Mouse (Mus musculus) v-Abl transformed pro-B cells (cell line): ENCODE results near the gene Guca1a.

Source experiments
- in situ Hi-C, 2 experiments: fragments of 400-800 bp; cut with MboI; formaldehyde crosslinking; loops; one replicate each; pipeline ENCODE4 v1.15.1; 2025; ENCODE audit not compliant: unreplicated experiment in 2 of 2

Gene Guca1a

GRCm38 (mm10) chr17:47420195-47420594, 19.8 kb upstream of the Guca1a start:
- in situ Hi-C loops: no loop called here

- in situ Hi-C loops: loop anchor here (5.0 kb wide), 1 partner anchor 72 kb away; no protein-coding TSS in a partner anchor
These were observed 9.8 kb upstream of the Guca1a start for GRCm38 (mm10) chr17:47409897-47410861.

GRCm38 (mm10) chr17:47408558-47408898, 8.1 kb upstream of the Guca1a start:
- in situ Hi-C loops: loop anchor here (5.0 kb wide), 1 partner anchor 74 kb away; no protein-coding TSS in a partner anchor

GRCm38 (mm10) chr17:47407717-47408557, 7.6 kb upstream of the Guca1a start:
- in situ Hi-C loops: loop anchor here (5.0 kb wide), 1 partner anchor 74 kb away; no protein-coding TSS in a partner anchor

GRCm38 (mm10) chr17:47399091-47399490, 1.3 kb downstream of the Guca1a start:
- in situ Hi-C loops: loop anchor here (10.0 kb wide), 2 partner anchors 216 to 296 kb away; partner anchors contain the start of genes Bysl (in 1 of the 2), Gm20517 (in 1 of the 2), Gm21981 (in 1 of the 2) and Med20 (in 1 of the 2)

GRCm38 (mm10) chr17:47395376-47395913, 4.9 kb downstream of the Guca1a start:
- in situ Hi-C loops: loop anchor here (10.0 kb wide), 2 partner anchors 219 to 299 kb away; partner anchors contain the start of genes Bysl (in 1 of the 2), Gm20517 (in 1 of the 2), Gm21981 (in 1 of the 2) and Med20 (in 1 of the 2)

- in situ Hi-C loops: loop anchor here (10.0 kb wide), 2 partner anchors 220 to 300 kb away; partner anchors contain the start of genes Bysl (in 1 of the 2), Gm20517 (in 1 of the 2), Gm21981 (in 1 of the 2) and Med20 (in 1 of the 2)
These were observed 6.0 kb downstream of the Guca1a start for GRCm38 (mm10) chr17:47394223-47394869.

- in situ Hi-C loops: loop anchor here in 1 of 2 experiments (10.0 kb wide), 1 partner anchor 98 kb away; no protein-coding TSS in a partner anchor
These were observed 13.7 kb downstream of the Guca1a start for GRCm38 (mm10) chr17:47386649-47387048.

- in situ Hi-C loops: loop anchor here in 1 of 2 experiments (10.0 kb wide), 1 partner anchor 100 kb away; no protein-coding TSS in a partner anchor
These were observed 15.2 kb downstream of the Guca1a start, which contains the start of gene Guca1b for GRCm38 (mm10) chr17:47385145-47385544. TSS of gene Guca1b (plus strand) at chr17:47385393.

- in situ Hi-C loops: loop anchor here in 1 of 2 experiments (10.0 kb wide), 1 partner anchor 101 kb away; no protein-coding TSS in a partner anchor
These were observed 16.3 kb downstream of the Guca1a start for GRCm38 (mm10) chr17:47384064-47384463.

GRCm38 (mm10) chr17:47383266-47383665, 17.1 kb downstream of the Guca1a start:
- in situ Hi-C loops: loop anchor here in 1 of 2 experiments (10.0 kb wide), 1 partner anchor 102 kb away; no protein-coding TSS in a partner anchor

- in situ Hi-C loops: loop anchor here in 1 of 2 experiments (10.0 kb wide), 1 partner anchor 103 kb away; no protein-coding TSS in a partner anchor
These were observed 18.5 kb downstream of the Guca1a start for GRCm38 (mm10) chr17:47381917-47382316.

- in situ Hi-C loops: no loop called here
These were observed 22.3 kb downstream of the Guca1a start for GRCm38 (mm10) chr17:47378133-47378532.

GRCm38 (mm10) chr17:47376779-47377280, 23.6 kb downstream of the Guca1a start:
- in situ Hi-C loops: no loop called here

GRCm38 (mm10) chr17:47373991-47374390, 26.4 kb downstream of the Guca1a start:
- in situ Hi-C loops: loop anchor here in 1 of 2 experiments (25.0 kb wide), 1 partner anchor 713 kb away; the partner anchor contains the start of gene 1700067P10Rik

GRCm38 (mm10) chr17:47371451-47371850, 28.9 kb downstream of the Guca1a start:
- in situ Hi-C loops: loop anchor here in 1 of 2 experiments (25.0 kb wide), 1 partner anchor 716 kb away; the partner anchor contains the start of gene 1700067P10Rik

GRCm38 (mm10) chr17:47369087-47369443, 31.3 kb downstream of the Guca1a start:
- in situ Hi-C loops: loop anchor here (5.0 to 25.0 kb wide), 5 partner anchors 243 to 1862 kb away; partner anchors contain the start of genes Bysl (in 2 of the 2), Gm20517 (in 2 of the 2), Med20 (in 2 of the 2) and 1700067P10Rik (in 1 of the 2)

- in situ Hi-C loops: loop anchor here (5.0 to 25.0 kb wide), 5 partner anchors 244 to 1861 kb away; partner anchors contain the start of genes Bysl (in 2 of the 2), Gm20517 (in 2 of the 2), Med20 (in 2 of the 2) and 1700067P10Rik (in 1 of the 2)
These were observed 31.8 kb downstream of the Guca1a start, which contains the start of gene Mrps10 for GRCm38 (mm10) chr17:47368401-47369086. TSS of gene Mrps10 (plus strand) at chr17:47368887.
